In genomic region chr13:46572648-46573163, GRCm38 (mm10) we compare ENCODE assay signal across 11 mouse cellular contexts.
DNase-seq lines count a peak whose midpoint lies in the region; ATAC-seq and TF ChIP-seq lines count a peak whose summit lies in the region.
"Had no signal": no experiment of that assay in that cellular context is flagged by ENCODE, and none has a peak within 500 bp of the region (broad histone marks: within the 10 kb centered on the region; RNA-seq: fewer than 3 reads in every experiment).

No protein-coding gene starts in this region.

- TF ChIP-seq CTCF in hindbrain, postnatal 0 days (IDR thresholded peaks at IDR 0.05; ENCODE audit: low read depth): no peak

- 43% methylated on average over 9 of the region's 9 CpGs for WGBS in hindbrain, postnatal 0 days
- 46% methylated on average over 9 of the region's 9 CpGs for WGBS in hindbrain, embryonic 16.5 days
- WGBS in intestine, embryonic 15.5 days: 22% methylated on average over 9 of the region's 9 CpGs

- peak overlapping the region; percentile 37; the same call in 1 of the 2 replicates for H3K4me2 ChIP-seq in hindbrain, postnatal 0 days (ENCODE audit: low read depth, low read length)
- H3K4me2 ChIP-seq in hindbrain, embryonic 16.5 days (ENCODE audit: low read length): no peak overlapping the region
- peak overlapping the region; percentile 31 for H3K4me2 ChIP-seq in intestine, embryonic 15.5 days (replicated peaks)

- no peaks in the 10 kb centered on the region for H3K27me3 ChIP-seq in hindbrain, postnatal 0 days (ENCODE audit: insufficient read depth, low read length)
- no peaks in the 10 kb centered on the region for H3K27me3 ChIP-seq in hindbrain, embryonic 16.5 days (replicated peaks; ENCODE audit: control insufficient read depth, insufficient read depth, low read length)
- no peaks in the 10 kb centered on the region for H3K27me3 ChIP-seq in intestine, embryonic 15.5 days (replicated peaks)

- ATAC-seq in hindbrain, postnatal 0 days: no peak
- no peak for ATAC-seq in hindbrain, embryonic 16.5 days
- 0 out of 2 replicates have a peak, but pooled peaks have one; percentile 47 for ATAC-seq in intestine, embryonic 15.5 days
- no peak for ATAC-seq in frontal cortex, adult (ENCODE audit: low TSS enrichment)

- no peak overlapping the region for H3K9ac ChIP-seq in hindbrain, postnatal 0 days (replicated peaks; ENCODE audit: low read length)
- H3K9ac ChIP-seq in hindbrain, embryonic 16.5 days (ENCODE audit: low read depth, low read length): no peak overlapping the region
- no peak overlapping the region for H3K9ac ChIP-seq in intestine, embryonic 15.5 days

- H3K9me3 ChIP-seq in hindbrain, postnatal 0 days (ENCODE audit: low read length): no peaks in the 10 kb centered on the region
- no peaks in the 10 kb centered on the region for H3K9me3 ChIP-seq in hindbrain, embryonic 16.5 days (ENCODE audit: control insufficient read depth, low read length)
- no peaks in the 10 kb centered on the region for H3K9me3 ChIP-seq in intestine, embryonic 15.5 days

- DNase-seq in cerebellum, adult 9-10 months: peak; percentile 21
- no peak for DNase-seq in cerebellum, postnatal 4 days (ENCODE audit: low spot score in 2 of 2)
- DNase-seq in hindbrain, postnatal 0 days (ENCODE audit: low spot score): no peak
- DNase-seq in NIH3T3 (ENCODE audit: low read depth): peak; percentile 36
- DNase-seq in layer of hippocampus, postnatal 36 days: no peak
- DNase-seq: kidney, adult 18-20 months; thymus, postnatal 25 days had no signal

- H3K4me1 ChIP-seq in hindbrain, postnatal 0 days (ENCODE audit: insufficient read depth, low read length): peaks cover 10% of the 10 kb centered on the region; the same call in 1 of the 2 replicates
- peaks cover 11% of the 10 kb centered on the region for H3K4me1 ChIP-seq in hindbrain, embryonic 16.5 days (ENCODE audit: control insufficient read depth, insufficient read depth, low read depth, low read length)
- H3K4me1 ChIP-seq in intestine, embryonic 15.5 days (replicated peaks): no peaks in the 10 kb centered on the region; the same call in 1 of the 2 replicates

- H3K27ac ChIP-seq in hindbrain, postnatal 0 days: peak overlapping the region; percentile 51; the same call in 1 of the 2 replicates
- H3K27ac ChIP-seq in hindbrain, embryonic 16.5 days (ENCODE audit: low read depth, low read length): no peak overlapping the region
- H3K27ac ChIP-seq in intestine, embryonic 15.5 days: peak overlapping the region; percentile 24; the same call in 1 of the 2 replicates

- H3K36me3 ChIP-seq in hindbrain, postnatal 0 days (ENCODE audit: insufficient read depth, low read length): no peaks in the 10 kb centered on the region
- H3K36me3 ChIP-seq in hindbrain, embryonic 16.5 days (ENCODE audit: control insufficient read depth, insufficient read depth, low read length): no peaks in the 10 kb centered on the region
- H3K36me3 ChIP-seq in intestine, embryonic 15.5 days: no peaks in the 10 kb centered on the region

- no peak overlapping the region for H3K4me3 ChIP-seq in hindbrain, postnatal 0 days (ENCODE audit: low read length)
- no peak overlapping the region for H3K4me3 ChIP-seq in hindbrain, embryonic 16.5 days (ENCODE audit: low read length)
- H3K4me3 ChIP-seq in intestine, embryonic 15.5 days (replicated peaks): no peak overlapping the region
- H3K4me3 ChIP-seq: megakaryocyte, embryonic 14.5 days had no signal

Comparison
In these comparisons a context has a peak if more than half of its experiments do, and no peak if none do; other contexts are left out.
1. DNase-seq: peak in cerebellum, adult 9-10 months (single experiment) and NIH3T3 (single experiment); none in cerebellum, postnatal 4 days (0 of 2), hindbrain, postnatal 0 days (single experiment) and layer of hippocampus, postnatal 36 days (0 of 2).